Mouse (Mus musculus) embryonic fibroblast, embryonic 13.5 days (primary cell): ENCODE results near the gene Nr1h2.

ENCODE experiments used
- CTCF ChIP-seq: IDR thresholded peaks from 2 replicates; pipeline ENCODE4 v1.5.1; 2011; ENCODE audit warnings: mild to moderate bottlenecking, control low read depth, low read length, moderate library complexity, borderline replicate concordance; ENCODE audit not compliant: insufficient read depth
- POLR2A ChIP-seq: IDR thresholded peaks from 2 replicates; pipeline ENCODE4 v1.6.1; 2011; ENCODE audit warnings: low read depth, mild to moderate bottlenecking, control low read depth, low read length, moderate library complexity

GRCm38 (mm10) chr7:44600691-44601262 lies 47.0 kb upstream of the Nr1h2 start:
- TF ChIP-seq POLR2A: no peak
- no peak for TF ChIP-seq CTCF
